Mouse (Mus musculus) CH12.LX (cell line): Measurements from ENCODE around the gene Car8. TPM values are rescaled to one million over a fixed set of nuclear protein-coding genes. Genes with fewer than 3 reads are reported as not detected.

Experiments
- DNase-seq: peaks from one replicate; pipeline ENCODE4 v3.0.0-alpha.2; 2013; ENCODE audit errors: extremely low read depth
- H3K27ac ChIP-seq: 2 replicates; pipeline ENCODE4 v1.5.1; 2012; ENCODE audit warnings: low read depth, mild to moderate bottlenecking, control low read depth, moderate library complexity; ENCODE audit not compliant: insufficient read depth
- H3K27me3 ChIP-seq: replicated peaks from 2 replicates; pipeline ENCODE3; 2012; ENCODE audit warnings: inconsistent platforms
- H3K36me3 ChIP-seq, 2 experiments: replicated peaks in 1 of 2; 2 replicates each; pipeline versions ENCODE3 to v1.6.1; 2012; ENCODE audit warnings: inconsistent platforms in 1 of 2, low read length in 1 of 2, mild to moderate bottlenecking in 1 of 2, mixed read lengths in 1 of 2, moderate library complexity in 1 of 2; ENCODE audit not compliant: control insufficient read depth in 1 of 2, insufficient read depth in 1 of 2
- H3K4me1 ChIP-seq, 2 experiments: 2 replicates each; pipeline ENCODE4 v1.6.1; 2012; ENCODE audit warnings: inconsistent platforms in 1 of 2, moderate library complexity in 1 of 2; ENCODE audit not compliant: insufficient read depth in 2 of 2, control insufficient read depth in 1 of 2
- H3K4me2 ChIP-seq: 2 replicates; pipeline ENCODE4 v1.6.1; 2012; ENCODE audit warnings: low read depth, mild to moderate bottlenecking, control low read depth; ENCODE audit not compliant: poor library complexity, insufficient read depth, severe bottlenecking
- H3K4me3 ChIP-seq, 3 experiments: fragments of 150-350 bp in 1 of 3; sonication (generic) in 1 of 3; replicated peaks in 1 of 3; 2 replicates each; pipeline versions ENCODE3 to v1.5.1; 2011 to 2012; ENCODE audit warnings: low read depth in 2 of 3, low read length in 2 of 3, mild to moderate bottlenecking in 2 of 3, moderate library complexity in 2 of 3, control low read depth in 1 of 3, improper control_type of control experiment in 1 of 3, inconsistent platforms in 1 of 3, mixed read lengths in 1 of 3; ENCODE audit not compliant: poor library complexity in 1 of 3
- H3K79me2 ChIP-seq: replicated peaks from 2 replicates; pipeline ENCODE4 v1.6.1; 2012; ENCODE audit warnings: mild to moderate bottlenecking, moderate library complexity; ENCODE audit not compliant: control insufficient read depth, poor library complexity, insufficient read depth, severe bottlenecking; ENCODE audit errors: extremely low read depth
- H3K9ac ChIP-seq: 2 replicates; pipeline ENCODE4 v1.6.1; 2012; ENCODE audit warnings: low read depth, mild to moderate bottlenecking, control low read depth, moderate library complexity; ENCODE audit not compliant: insufficient read depth
- H3K9me3 ChIP-seq: replicated peaks from 2 replicates; pipeline ENCODE3; 2012; ENCODE audit warnings: low read length, inconsistent platforms, mixed read lengths
- BHLHE40 ChIP-seq: IDR thresholded peaks from 2 replicates; pipeline ENCODE4 v1.6.1; 2011; ENCODE audit warnings: mild to moderate bottlenecking, low read depth, low read length, improper control_type of control experiment
- CHD1 ChIP-seq: IDR thresholded peaks from 2 replicates; pipeline ENCODE4 v1.6.1; 2012; ENCODE audit warnings: low read depth, low read length, improper control_type of control experiment, inconsistent platforms
- CHD2 ChIP-seq: IDR thresholded peaks from 2 replicates; pipeline ENCODE4 v1.6.1; 2011; ENCODE audit warnings: low read length, improper control_type of control experiment
- CTCF ChIP-seq, 2 experiments: IDR thresholded peaks in 1 of 2; conservative IDR thresholded peaks in 1 of 2; 2 replicates each; pipeline ENCODE4 v1.5.1; 2011 to 2012; ENCODE audit warnings: low read depth in 2 of 2, low read length in 2 of 2, improper control_type of control experiment in 1 of 2, inconsistent platforms in 1 of 2, mild to moderate bottlenecking in 1 of 2, moderate library complexity in 1 of 2
- E2F4 ChIP-seq: IDR thresholded peaks from 2 replicates; pipeline ENCODE4 v1.6.1; 2011; ENCODE audit warnings: low read depth, low read length, improper control_type of control experiment; ENCODE audit not compliant: insufficient replicate concordance
- ELF1 ChIP-seq: IDR thresholded peaks from 2 replicates; pipeline ENCODE4 v1.6.1; 2014; ENCODE audit warnings: low read depth, mild to moderate bottlenecking, inconsistent platforms, low read length, improper control_type of control experiment
- GABPA ChIP-seq: IDR thresholded peaks from 2 replicates; pipeline ENCODE4 v1.6.1; 2012; ENCODE audit warnings: low read depth, low read length, improper control_type of control experiment, inconsistent platforms; ENCODE audit not compliant: insufficient replicate concordance
- HCFC1 ChIP-seq: IDR thresholded peaks from 2 replicates; pipeline ENCODE4 v1.6.1; 2012; ENCODE audit warnings: low read depth, mild to moderate bottlenecking, inconsistent platforms, low read length, improper control_type of control experiment
- IRF4 ChIP-seq: IDR thresholded peaks from 2 replicates; pipeline ENCODE4 v1.6.1; 2014; ENCODE audit warnings: low read depth, mild to moderate bottlenecking, inconsistent platforms, low read length, improper control_type of control experiment
- JUN ChIP-seq: IDR thresholded peaks from 2 replicates; pipeline ENCODE4 v1.6.1; 2011; ENCODE audit warnings: low read depth, mild to moderate bottlenecking, low read length, improper control_type of control experiment, moderate library complexity; ENCODE audit not compliant: insufficient read depth
- KAT2A ChIP-seq: IDR thresholded peaks from 2 replicates; pipeline ENCODE4 v1.6.1; 2012; ENCODE audit warnings: low read length, improper control_type of control experiment, inconsistent platforms; ENCODE audit not compliant: insufficient replicate concordance
- MAFK ChIP-seq: IDR thresholded peaks from 2 replicates; pipeline ENCODE4 v1.6.1; 2011; ENCODE audit warnings: low read length, improper control_type of control experiment; ENCODE audit not compliant: insufficient replicate concordance
- MAZ ChIP-seq: IDR thresholded peaks from 2 replicates; pipeline ENCODE4 v1.6.1; 2012; ENCODE audit warnings: low read depth, mild to moderate bottlenecking, inconsistent platforms, low read length, improper control_type of control experiment, moderate library complexity
- MEF2A ChIP-seq: IDR thresholded peaks from 2 replicates; pipeline ENCODE4 v1.6.1; 2014; ENCODE audit warnings: low read depth, mild to moderate bottlenecking, inconsistent platforms, low read length, improper control_type of control experiment, borderline replicate concordance
- MXI1 ChIP-seq: IDR thresholded peaks from 2 replicates; pipeline ENCODE4 v1.6.1; 2011; ENCODE audit warnings: mild to moderate bottlenecking, low read depth, low read length, improper control_type of control experiment
- MYC ChIP-seq: IDR thresholded peaks from 2 replicates; pipeline ENCODE4 v1.6.1; 2011; ENCODE audit warnings: low read depth, mild to moderate bottlenecking, improper control_type of control experiment, low read length
- PAX5 ChIP-seq: IDR thresholded peaks from 2 replicates; pipeline ENCODE4 v1.6.1; 2012; ENCODE audit warnings: low read length, inconsistent platforms, mixed read lengths
- POLR2A ChIP-seq: IDR thresholded peaks from 2 replicates; pipeline ENCODE4 v1.6.1; 2011; ENCODE audit warnings: low read depth, mild to moderate bottlenecking, improper control_type of control experiment, low read length
- RCOR1 ChIP-seq: conservative IDR thresholded peaks from 2 replicates; pipeline ENCODE4 v1.6.1; 2012; ENCODE audit warnings: low read depth, mild to moderate bottlenecking, inconsistent platforms, low read length, improper control_type of control experiment
- SIN3A ChIP-seq: IDR thresholded peaks from 2 replicates; pipeline ENCODE4 v1.6.1; 2012; ENCODE audit warnings: low read length, improper control_type of control experiment, inconsistent platforms
- SMC3 ChIP-seq: IDR thresholded peaks from 2 replicates; pipeline ENCODE4 v1.6.1; 2011; ENCODE audit warnings: low read depth, low read length, improper control_type of control experiment
- TCF12 ChIP-seq: IDR thresholded peaks from 2 replicates; pipeline ENCODE4 v1.6.1; 2014; ENCODE audit warnings: low read depth, mild to moderate bottlenecking, inconsistent platforms, low read length, improper control_type of control experiment
- USF1 ChIP-seq: IDR thresholded peaks from 2 replicates; pipeline ENCODE4 v1.6.1; 2014; ENCODE audit warnings: low read depth, mild to moderate bottlenecking, inconsistent platforms, low read length, improper control_type of control experiment
- ZKSCAN1 ChIP-seq: IDR thresholded peaks from 2 replicates; pipeline ENCODE4 v1.6.1; 2012; ENCODE audit warnings: low read depth, inconsistent platforms, low read length, improper control_type of control experiment, borderline replicate concordance
- ZMIZ1 ChIP-seq: IDR thresholded peaks from 2 replicates; pipeline ENCODE4 v1.6.1; 2012; ENCODE audit warnings: low read depth, mild to moderate bottlenecking, inconsistent platforms, low read length, improper control_type of control experiment
- ZNF384 ChIP-seq: IDR thresholded peaks from 2 replicates; pipeline ENCODE4 v1.6.1; 2012; ENCODE audit warnings: low read depth, low read length, improper control_type of control experiment, inconsistent platforms
- dilution Hi-C: fragments of 300-500 bp; cut with MboI; formaldehyde crosslinking; loops from 2 replicates; pipeline ENCODE4 v1.14.3; 2020; ENCODE audit warnings: low sequenced_read_pairs; ENCODE audit not compliant: extremely low pct_unique_long_range_greater_than_20kb, extremely low pct_ligation_motif_present
- in situ Hi-C: fragments of 300-500 bp; cut with MboI; formaldehyde crosslinking; loops from 3 replicates; pipeline ENCODE4 v1.14.3; 2019; ENCODE audit warnings: low sequenced_read_pairs, low pct_ligation_motif_present, low pct_unique_long_range_greater_than_20kb, mixed read lengths
- polyA plus RNA-seq: library from polyadenylated mRNA; unstranded; fragments of >175 nt; gene quantifications from 2 replicates; pipeline ENCODE4 v1.2.1, GENCODE M21; 2012; ENCODE audit warnings: low read depth; ENCODE audit not compliant: insufficient read length
- total RNA-seq, 2 experiments: library from RNA; depleted of rRNA; stranded (reverse); fragments of 300-350 nt in 1 of 2; fragments of >200 nt in 1 of 2; gene quantifications; 2 replicates each; pipeline ENCODE4 v1.2.3; 2012 to 2014

Car8 gene
- total and polyA plus RNA-seq, 3 experiments = not detected

- H3K4me2 ChIP-seq = no peak overlapping the region
- H3K9me3 ChIP-seq = no peaks in the 10 kb centered on the region
- H3K79me2 ChIP-seq = no peaks in the 10 kb centered on the region
- H3K36me3 ChIP-seq = no peaks in the 10 kb centered on the region
- dilution Hi-C loops = no loop called here
- DNase-seq = no peak
- H3K9ac ChIP-seq = no peak overlapping the region
- TF ChIP-seq MAFK (no peak), MAZ (no peak), CHD2 (no peak), IRF4 (no peak), TCF12 (no peak), SIN3A (no peak), ZMIZ1 (no peak), GABPA (no peak), HCFC1 (no peak), MYC (no peak), CTCF (conservative IDR thresholded peaks at IDR 0.05 in 1 of 2, IDR thresholded peaks at IDR 0.05 in 1 of 2; ENCODE audit: low read depth in 2 of 2, low read length in 2 of 2) (no peak), POLR2A (no peak), USF1 (no peak), SMC3 (no peak), E2F4 (no peak), BHLHE40 (no peak), MXI1 (no peak), RCOR1 (no peak), JUN (no peak)
- in situ Hi-C loops = no loop called here
- no peaks in the 10 kb centered on the region for H3K27me3 ChIP-seq
- no peak overlapping the region for H3K27ac ChIP-seq
- no peak overlapping the region for H3K4me3 ChIP-seq
- H3K4me1 ChIP-seq = peaks cover 5 to 7% of the 10 kb centered on the region in 2 experiments
These were observed 6.3 kb downstream of the Car8 start for GRCm38 (mm10) chr4:8232393-8233111.

GRCm38 (mm10) chr4:8231291-8231871 is 7.5 kb downstream of the Car8 start:
- no peak overlapping the region for H3K27ac ChIP-seq
- in situ Hi-C loops (no loop called here), dilution Hi-C loops (no loop called here)
- TF ChIP-seq CHD1 (no peak), ZKSCAN1 (no peak), CHD2 (no peak), MEF2A (no peak), PAX5 (no peak), ELF1 (no peak), MYC (no peak), POLR2A (no peak), ZNF384 (no peak), MAFK (no peak), MAZ (no peak), KAT2A (no peak), JUN (no peak)
- peaks cover 5 to 7% of the 10 kb centered on the region in 2 experiments for H3K4me1 ChIP-seq
- H3K4me3 ChIP-seq = no peak overlapping the region
- no peak overlapping the region for H3K4me2 ChIP-seq
- no peaks in the 10 kb centered on the region for H3K79me2 ChIP-seq
- H3K27me3 ChIP-seq = no peaks in the 10 kb centered on the region
- no peak overlapping the region for H3K9ac ChIP-seq
- DNase-seq = no peak
- H3K36me3 ChIP-seq = no peaks in the 10 kb centered on the region
- H3K9me3 ChIP-seq = no peaks in the 10 kb centered on the region
